Mouse (Mus musculus) mesoderm, embryonic 11.5 days (tissue): ENCODE data around the gene Arhgef38.

Experiments used
- DNase-seq: peaks from one replicate; pipeline ENCODE4 v3.0.0-alpha.2; 2012; ENCODE audit warnings: low read depth, low spot score

Arhgef38 gene

GRCm38 (mm10) chr3:133234821-133235295 is at the start of gene Arhgef38:
Gene Arhgef38, minus strand, starts transcription at chr3:133234949.
- no peak for DNase-seq

- DNase-seq, result peak; percentile 78
Observed at GRCm38 (mm10) chr3:133271887-133272286, 37.1 kb upstream of the Arhgef38 start.

GRCm38 (mm10) chr3:133258860-133259259 is 24.1 kb upstream of the Arhgef38 start:
- DNase-seq, result no peak

GRCm38 (mm10) chr3:133255842-133256241 is 21.1 kb upstream of the Arhgef38 start:
- no peak for DNase-seq

- no peak for DNase-seq
Observed at GRCm38 (mm10) chr3:133244027-133244426, 9.3 kb upstream of the Arhgef38 start.

- no peak for DNase-seq
Observed at GRCm38 (mm10) chr3:133241916-133242315, 7.2 kb upstream of the Arhgef38 start.

- no peak for DNase-seq
Observed at GRCm38 (mm10) chr3:133233993-133234392, 756 bp downstream of the Arhgef38 start.

GRCm38 (mm10) chr3:133230427-133230826 is 4.3 kb downstream of the Arhgef38 start:
- DNase-seq, result no peak

GRCm38 (mm10) chr3:133229594-133229993 is 5.2 kb downstream of the Arhgef38 start:
- DNase-seq, result no peak

- no peak for DNase-seq
Observed at GRCm38 (mm10) chr3:133227258-133228012, 7.3 kb downstream of the Arhgef38 start.

- no peak for DNase-seq
Observed at GRCm38 (mm10) chr3:133218501-133218900, 16.2 kb downstream of the Arhgef38 start.

GRCm38 (mm10) chr3:133215198-133215819 is 19.4 kb downstream of the Arhgef38 start:
- DNase-seq, result no peak

- DNase-seq, result no peak
Observed at GRCm38 (mm10) chr3:133213434-133214114, 21.2 kb downstream of the Arhgef38 start.

GRCm38 (mm10) chr3:133211324-133211723 is 23.4 kb downstream of the Arhgef38 start:
- no peak for DNase-seq

- no peak for DNase-seq
Observed at GRCm38 (mm10) chr3:133203713-133204112, 31.0 kb downstream of the Arhgef38 start.

GRCm38 (mm10) chr3:133202171-133202570 is 32.6 kb downstream of the Arhgef38 start:
- no peak for DNase-seq

GRCm38 (mm10) chr3:133188930-133189329 is 45.8 kb downstream of the Arhgef38 start:
- DNase-seq, result no peak

- no peak for DNase-seq
Observed at GRCm38 (mm10) chr3:133187524-133187923, 47.2 kb downstream of the Arhgef38 start.

GRCm38 (mm10) chr3:133176033-133176750 is 58.6 kb downstream of the Arhgef38 start:
- DNase-seq, result no peak

GRCm38 (mm10) chr3:133172291-133172690 is 62.5 kb downstream of the Arhgef38 start:
- no peak for DNase-seq

- DNase-seq, result no peak
Observed at GRCm38 (mm10) chr3:133169737-133170136, 65.0 kb downstream of the Arhgef38 start.

GRCm38 (mm10) chr3:133167550-133167949 is 67.2 kb downstream of the Arhgef38 start:
- no peak for DNase-seq
